Mouse (Mus musculus) heart, postnatal 36 days (tissue): ENCODE results near the gene Prdx6b. TPM values are rescaled to one million over a fixed set of nuclear protein-coding genes. Genes with fewer than 3 reads are reported as not detected.

Experiments used
- DNase-seq, 2 experiments: peaks; one replicate each; pipeline ENCODE4 v3.0.0; 2021 to 2022
- intact Hi-C: fragments of 180-260 bp; cut with DNase I; formaldehyde crosslinking; loops from one replicate; pipeline ENCODE4 v1.15.1; 2025
- total RNA-seq, 2 experiments: library from RNA; stranded (reverse); gene quantifications; 2 replicates each; pipeline ENCODE4 v1.2.3; 2021

Gene Prdx6b
- total RNA-seq, 2 experiments from 2014 or later, result not detected

GRCm38 (mm10) chr2:80315242-80316161 lies 23.2 kb downstream of the Prdx6b start, which contains the start of gene Dnajc10:
TSS of gene Dnajc10 (plus strand) at chr2:80315466.
- DNase-seq, result peak; percentile 94 to 96
- intact Hi-C loops, result loop anchor here (10.0 kb wide), 1 partner anchor 681 kb away; the partner anchor contains the start of gene Itprid2

- no peak for DNase-seq
- intact Hi-C loops, result no loop called here
These were observed 30.6 kb downstream of the Prdx6b start for GRCm38 (mm10) chr2:80322878-80323277.

- no peak for DNase-seq
- intact Hi-C loops, result no loop called here
These were observed 33.5 kb downstream of the Prdx6b start for GRCm38 (mm10) chr2:80325779-80326178.

GRCm38 (mm10) chr2:80327272-80327671 lies 35.0 kb downstream of the Prdx6b start:
- DNase-seq, result no peak
- intact Hi-C loops, result no loop called here

GRCm38 (mm10) chr2:80328961-80329653 lies 36.8 kb downstream of the Prdx6b start:
- no peak for DNase-seq
- intact Hi-C loops, result no loop called here

- intact Hi-C loops, result no loop called here
- DNase-seq, result no peak
These were observed 48.3 kb downstream of the Prdx6b start for GRCm38 (mm10) chr2:80340537-80340936.

Other genes starting within 250 kb of the Prdx6b start
- gene Pde1a, start 163.0 kb upstream of the Prdx6b start, total RNA-seq, result 1 to 10 TPM; 7.8 to 8.3 TPM
- gene Dnajc10, start 23.0 kb downstream of the Prdx6b start, total RNA-seq, result 10 to 100 TPM; 35.0 to 36.4 TPM
- gene Frzb, start 155.2 kb downstream of the Prdx6b start, total RNA-seq, result 1 to 10 TPM; 5.3 to 5.9 TPM